Mouse (Mus musculus) myocyte (in vitro differentiated cells): ENCODE measurements around the gene Uaca.

Experiments used
- E2F4 ChIP-seq: IDR thresholded peaks from one replicate; pipeline ENCODE4 v1.6.1; 2011; ENCODE audit warnings: mild to moderate bottlenecking, control low read depth, moderate library complexity; ENCODE audit not compliant: insufficient read depth
- MAX ChIP-seq: IDR thresholded peaks from one replicate; pipeline ENCODE4 v1.6.1; 2011; ENCODE audit warnings: low read depth, mild to moderate bottlenecking, control low read depth
- POLR2A ChIP-seq: IDR thresholded peaks from one replicate; pipeline ENCODE4 v1.6.1; 2011; ENCODE audit warnings: low read depth, mild to moderate bottlenecking, control low read depth, moderate library complexity; ENCODE audit not compliant: insufficient read length
- REST ChIP-seq: IDR thresholded peaks from one replicate; pipeline ENCODE4 v1.6.1; 2011; ENCODE audit warnings: mild to moderate bottlenecking, control low read depth, moderate library complexity; ENCODE audit not compliant: insufficient read depth, insufficient read length
- SRF ChIP-seq: IDR thresholded peaks from one replicate; pipeline ENCODE4 v1.6.1; 2011; ENCODE audit warnings: low read depth; ENCODE audit not compliant: control insufficient read depth, insufficient read length
- USF1 ChIP-seq: IDR thresholded peaks from one replicate; pipeline ENCODE4 v1.6.1; 2011; ENCODE audit warnings: low read depth, mild to moderate bottlenecking, control low read depth, moderate library complexity

- TF ChIP-seq POLR2A: no peak
- no peak for TF ChIP-seq REST
- TF ChIP-seq USF1: no peak
- no peak for TF ChIP-seq MAX
- no peak for TF ChIP-seq SRF
- no peak for TF ChIP-seq E2F4
These were observed 34.8 kb upstream of the Uaca start for GRCm38 (mm10) chr9:60759436-60760007.
